Mouse (Mus musculus): ENCODE measurements at regions not wholly inside any gene's neighbourhood (a gene's known extent, or its start where the extent isn't known, plus 50 kb on each side); places are given as distances from the start of the nearest gene placed in this dataset.

DNA sequence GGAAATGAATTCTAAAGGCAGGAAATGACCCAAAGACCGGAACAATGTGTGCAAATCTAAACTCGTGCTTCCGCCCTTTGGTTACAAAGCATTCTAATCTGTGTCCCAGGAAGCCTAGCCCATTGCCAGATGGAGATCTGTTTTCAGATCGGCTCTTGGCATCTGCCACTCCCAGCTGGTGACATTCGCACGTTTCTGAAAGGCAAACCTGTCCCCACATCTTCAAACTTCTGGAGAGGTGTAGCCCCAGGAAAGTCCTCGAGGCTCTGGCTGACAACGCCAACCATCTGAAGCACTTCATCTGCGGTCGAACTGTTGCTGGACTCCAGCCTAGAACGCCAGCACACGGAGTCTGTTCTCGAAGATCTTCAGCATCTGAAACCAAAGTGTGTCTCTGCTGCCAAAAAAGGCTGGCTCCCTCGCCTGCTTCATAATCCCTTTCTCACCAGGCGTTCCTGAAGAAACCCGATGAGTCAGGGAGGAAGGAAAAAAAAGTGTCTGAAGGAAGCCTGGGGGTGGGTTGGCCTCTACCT, 73.2 kb upstream of the Map4k3 start:
- DNase-seq (ENCODE audit: low spot score): no peak
- Histone ChIP-seq H3K36me3 (replicated peaks) (no peaks in the 10 kb centered on the region), H3K9me3 (replicated peaks) (peaks cover 47% of the 10 kb centered on the region), H3K4me3 (ENCODE audit: low read depth, low read length) (no peak overlapping the region), H3K4me1 (ENCODE audit: insufficient read depth, low read depth, low read length) (no peaks in the 10 kb centered on the region), H3K27me3 (ENCODE audit: insufficient read depth, low read length) (no peaks in the 10 kb centered on the region)
- ATAC-seq (ENCODE audit: extremely low read depth, insufficient number of reproducible peaks, low FRiP score, poor library complexity, severe bottlenecking): no peak
- TF ChIP-seq GATA2 (IDR thresholded peaks at IDR 0.05; ENCODE audit: borderline replicate concordance, low read depth, low read length) (no peak), POLR2AphosphoS5 (IDR thresholded peaks at IDR 0.05; ENCODE audit: insufficient replicate concordance, low read depth, low read length) (no peak), GATA1 (IDR thresholded peaks at IDR 0.05; ENCODE audit: borderline replicate concordance, low read length) (no peak), CTCF (IDR thresholded peaks at IDR 0.05; ENCODE audit: low read depth, low read length) (no peak), TAL1 (conservative IDR thresholded peaks at IDR 0.05; ENCODE audit: low read depth, low read length) (no peak)

- H3K27me3 ChIP-seq (ENCODE audit: insufficient read depth, low read length): no peaks in the 10 kb centered on the region
- no peak for ATAC-seq (ENCODE audit: extremely low read depth, insufficient number of reproducible peaks, low FRiP score, poor library complexity, severe bottlenecking)
- no peaks in the 10 kb centered on the region for H3K4me1 ChIP-seq (ENCODE audit: insufficient read depth, low read depth, low read length)
- TF ChIP-seq GATA2 (IDR thresholded peaks at IDR 0.05; ENCODE audit: borderline replicate concordance, low read depth, low read length) (no peak), POLR2AphosphoS5 (IDR thresholded peaks at IDR 0.05; ENCODE audit: insufficient replicate concordance, low read depth, low read length) (no peak), TAL1 (conservative IDR thresholded peaks at IDR 0.05; ENCODE audit: low read depth, low read length) (no peak), CTCF (IDR thresholded peaks at IDR 0.05; ENCODE audit: low read depth, low read length) (no peak), GATA1 (IDR thresholded peaks at IDR 0.05; ENCODE audit: borderline replicate concordance, low read length) (no peak)
- no peak for DNase-seq (ENCODE audit: low spot score)
- H3K36me3 ChIP-seq (replicated peaks): no peaks in the 10 kb centered on the region
- H3K9me3 ChIP-seq (replicated peaks): peaks cover 49% of the 10 kb centered on the region
- H3K4me3 ChIP-seq (ENCODE audit: low read depth, low read length): no peak overlapping the region
These were observed 72.6 kb upstream of the Map4k3 start for GRCm38 (mm10) chr17:80800877-80801276.

GRCm38 (mm10) chr17:80800454-80800853, 72.2 kb upstream of the Map4k3 start:
- TF ChIP-seq TAL1 (conservative IDR thresholded peaks at IDR 0.05; ENCODE audit: low read depth, low read length) (no peak), POLR2AphosphoS5 (IDR thresholded peaks at IDR 0.05; ENCODE audit: insufficient replicate concordance, low read depth, low read length) (no peak), CTCF (IDR thresholded peaks at IDR 0.05; ENCODE audit: low read depth, low read length) (no peak), GATA2 (IDR thresholded peaks at IDR 0.05; ENCODE audit: borderline replicate concordance, low read depth, low read length) (no peak), GATA1 (IDR thresholded peaks at IDR 0.05; ENCODE audit: borderline replicate concordance, low read length) (no peak)
- ATAC-seq (ENCODE audit: extremely low read depth, insufficient number of reproducible peaks, low FRiP score, poor library complexity, severe bottlenecking): no peak
- peaks cover 46% of the 10 kb centered on the region for H3K9me3 ChIP-seq (replicated peaks)

GRCm38 (mm10) chr17:80799061-80799460, 70.8 kb upstream of the Map4k3 start:
- H3K9me3 ChIP-seq (replicated peaks): peaks cover 51% of the 10 kb centered on the region
- ATAC-seq (ENCODE audit: extremely low read depth, insufficient number of reproducible peaks, low FRiP score, poor library complexity, severe bottlenecking) (no peak), DNase-seq (ENCODE audit: low spot score) (no peak)
- no peak overlapping the region for H3K4me3 ChIP-seq (ENCODE audit: low read depth, low read length)
- no peaks in the 10 kb centered on the region for H3K36me3 ChIP-seq (replicated peaks)
- no peaks in the 10 kb centered on the region for H3K27me3 ChIP-seq (ENCODE audit: insufficient read depth, low read length)
- TF ChIP-seq TAL1 (conservative IDR thresholded peaks at IDR 0.05; ENCODE audit: low read depth, low read length) (no peak), POLR2AphosphoS5 (IDR thresholded peaks at IDR 0.05; ENCODE audit: insufficient replicate concordance, low read depth, low read length) (no peak), GATA2 (IDR thresholded peaks at IDR 0.05; ENCODE audit: borderline replicate concordance, low read depth, low read length) (no peak), CTCF (IDR thresholded peaks at IDR 0.05; ENCODE audit: low read depth, low read length) (no peak)
- H3K4me1 ChIP-seq (ENCODE audit: insufficient read depth, low read depth, low read length): no peaks in the 10 kb centered on the region

More at GRCm38 (mm10) chr17:80800454-80800853, 72.2 kb upstream of the Map4k3 start:
- DNase-seq (ENCODE audit: low spot score): no peak
- Histone ChIP-seq H3K27me3 (ENCODE audit: insufficient read depth, low read length) (no peaks in the 10 kb centered on the region), H3K4me1 (ENCODE audit: insufficient read depth, low read depth, low read length) (no peaks in the 10 kb centered on the region), H3K36me3 (replicated peaks) (no peaks in the 10 kb centered on the region), H3K4me3 (ENCODE audit: low read depth, low read length) (no peak overlapping the region)

GRCm38 (mm10) chr17:80798281-80798980, 70.1 kb upstream of the Map4k3 start:
- Histone ChIP-seq H3K9me3 (replicated peaks) (peaks cover 48% of the 10 kb centered on the region), H3K27me3 (ENCODE audit: insufficient read depth, low read length) (no peaks in the 10 kb centered on the region), H3K4me1 (ENCODE audit: insufficient read depth, low read depth, low read length) (no peaks in the 10 kb centered on the region), H3K36me3 (replicated peaks) (no peaks in the 10 kb centered on the region), H3K4me3 (ENCODE audit: low read depth, low read length) (no peak overlapping the region)
- ATAC-seq (ENCODE audit: extremely low read depth, insufficient number of reproducible peaks, low FRiP score, poor library complexity, severe bottlenecking) (no peak), DNase-seq (ENCODE audit: low spot score) (no peak)
- TF ChIP-seq GATA2 (IDR thresholded peaks at IDR 0.05; ENCODE audit: borderline replicate concordance, low read depth, low read length): no peak
- TF ChIP-seq POLR2AphosphoS5 (IDR thresholded peaks at IDR 0.05; ENCODE audit: insufficient replicate concordance, low read depth, low read length): no peak
- no peak for TF ChIP-seq TAL1 (conservative IDR thresholded peaks at IDR 0.05; ENCODE audit: low read depth, low read length)
- TF ChIP-seq GATA1 (IDR thresholded peaks at IDR 0.05; ENCODE audit: borderline replicate concordance, low read length): no peak
- TF ChIP-seq CTCF (IDR thresholded peaks at IDR 0.05; ENCODE audit: low read depth, low read length): no peak

- DNase-seq (ENCODE audit: low spot score) (no peak), ATAC-seq (ENCODE audit: extremely low read depth, insufficient number of reproducible peaks, low FRiP score, poor library complexity, severe bottlenecking) (no peak)
- Histone ChIP-seq H3K4me1 (ENCODE audit: insufficient read depth, low read depth, low read length) (no peaks in the 10 kb centered on the region), H3K27me3 (ENCODE audit: insufficient read depth, low read length) (no peaks in the 10 kb centered on the region), H3K4me3 (ENCODE audit: low read depth, low read length) (no peak overlapping the region), H3K36me3 (replicated peaks) (no peaks in the 10 kb centered on the region), H3K9me3 (replicated peaks) (peaks cover 50% of the 10 kb centered on the region)
- TF ChIP-seq POLR2AphosphoS5 (IDR thresholded peaks at IDR 0.05; ENCODE audit: insufficient replicate concordance, low read depth, low read length): no peak
- TF ChIP-seq CTCF (IDR thresholded peaks at IDR 0.05; ENCODE audit: low read depth, low read length): no peak
- no peak for TF ChIP-seq GATA2 (IDR thresholded peaks at IDR 0.05; ENCODE audit: borderline replicate concordance, low read depth, low read length)
- TF ChIP-seq GATA1 (IDR thresholded peaks at IDR 0.05; ENCODE audit: borderline replicate concordance, low read length): no peak
- TF ChIP-seq TAL1 (conservative IDR thresholded peaks at IDR 0.05; ENCODE audit: low read depth, low read length): no peak
These were observed 68.5 kb upstream of the Map4k3 start for GRCm38 (mm10) chr17:80796790-80797189.
